Mouse (Mus musculus) thymus, adult 2 months (tissue): Measurements from ENCODE around the gene Fbxl15. TPM values are rescaled to one million over a fixed set of nuclear protein-coding genes. Genes with fewer than 3 reads are reported as not detected.

Source experiments
- DNase-seq: peaks from one replicate; pipeline ENCODE4 v3.0.0; 2021
- H3K27ac ChIP-seq: fragments of 200-500 bp; 2 replicates; pipeline ENCODE4 v1.5.1; 2012; ENCODE audit warnings: low read length, control low read depth; ENCODE audit not compliant: control insufficient read depth, insufficient read depth
- H3K27me3 ChIP-seq: fragments of 200-500 bp; 2 replicates; pipeline ENCODE4 v1.6.1; 2012; ENCODE audit warnings: mild to moderate bottlenecking, low read length, moderate library complexity, mixed read lengths; ENCODE audit not compliant: control insufficient read depth, insufficient read depth
- H3K36me3 ChIP-seq: fragments of 200-500 bp; 2 replicates; pipeline ENCODE4 v1.6.1; 2012; ENCODE audit warnings: mild to moderate bottlenecking, low read length, moderate library complexity; ENCODE audit not compliant: control insufficient read depth, insufficient read depth
- H3K4me1 ChIP-seq: fragments of 200-500 bp; replicated peaks from 2 replicates; pipeline ENCODE4 v1.6.1; 2012; ENCODE audit warnings: low read length; ENCODE audit not compliant: control insufficient read depth, insufficient read depth
- H3K4me3 ChIP-seq: fragments of 200-500 bp; 2 replicates; pipeline ENCODE4 v1.5.1; 2012; ENCODE audit warnings: mild to moderate bottlenecking, low read length, control low read depth, moderate library complexity; ENCODE audit not compliant: control insufficient read depth, insufficient read depth
- CTCF ChIP-seq: fragments of 200-500 bp; IDR thresholded peaks from 2 replicates; pipeline ENCODE4 v1.5.1; 2012; ENCODE audit warnings: mild to moderate bottlenecking, control low read depth, low read length, moderate library complexity, borderline replicate concordance; ENCODE audit not compliant: control insufficient read depth, poor library complexity, insufficient read depth; ENCODE audit errors: extremely low read depth
- POLR2A ChIP-seq: fragments of 200-500 bp; IDR thresholded peaks from 2 replicates; pipeline ENCODE4 v1.6.1; 2012; ENCODE audit warnings: mild to moderate bottlenecking, low read length, control low read depth, moderate library complexity; ENCODE audit not compliant: control insufficient read depth, poor library complexity, insufficient read depth; ENCODE audit errors: extremely low read depth
- WGBS: fragments of 180-500 bp; shearing (Covaris S2); methylation state at CpG from one replicate; pipeline ENCODE4 v1.1.7; 2018; 5-methylcytosine and 5-hydroxymethylcytosine counted together
- polyA plus RNA-seq: library from polyadenylated mRNA; depleted of rRNA; stranded (reverse); fragments of >200 nt; gene quantifications from 2 replicates; pipeline ENCODE4 v1.2.3, GENCODE M21; 2012

Fbxl15 gene
- polyA plus RNA-seq, 1 experiment, result 15.2 TPM

GRCm38 (mm10) chr19:46308303-46308702, 19.7 kb upstream of the Fbxl15 start:
- 88% methylated on average over 16 of the region's 16 CpGs for WGBS
- H3K4me1 ChIP-seq, result peaks cover 17% of the 10 kb centered on the region
- H3K27ac ChIP-seq, result no peak overlapping the region
- H3K27me3 ChIP-seq, result no peaks in the 10 kb centered on the region
- DNase-seq, result no peak
- TF ChIP-seq CTCF, result no peak
- TF ChIP-seq POLR2A, result no peak
- peaks cover 17% of the 10 kb centered on the region; the same call in 1 of the 2 replicates for H3K36me3 ChIP-seq
- no peak overlapping the region for H3K4me3 ChIP-seq

- DNase-seq, result peak; percentile 88
- 7% methylated on average over 47 of the region's 47 CpGs for WGBS
- Histone ChIP-seq H3K4me3 (peak overlapping the region; percentile 39), H3K27me3 (no peaks in the 10 kb centered on the region), H3K27ac (no peak overlapping the region), H3K36me3 (peaks cover 17% of the 10 kb centered on the region; the same call in 1 of the 2 replicates), H3K4me1 (peaks cover 13% of the 10 kb centered on the region)
- TF ChIP-seq CTCF, result peak; percentile 98
- no peak for TF ChIP-seq POLR2A
These were observed 19.1 kb upstream of the Fbxl15 start for GRCm38 (mm10) chr19:46308706-46309435.

GRCm38 (mm10) chr19:46309651-46310305, 18.2 kb upstream of the Fbxl15 start:
- no peak for TF ChIP-seq POLR2A
- no peak for TF ChIP-seq CTCF
- H3K27me3 ChIP-seq, result no peaks in the 10 kb centered on the region; the same call in 1 of the 2 replicates
- peaks cover 12% of the 10 kb centered on the region for H3K4me1 ChIP-seq
- peaks cover 17% of the 10 kb centered on the region; the same call in 1 of the 2 replicates for H3K36me3 ChIP-seq
- 92% methylated on average over 21 of the region's 21 CpGs for WGBS
- H3K4me3 ChIP-seq, result no peak overlapping the region
- DNase-seq, result no peak
- H3K27ac ChIP-seq, result no peak overlapping the region

- Histone ChIP-seq H3K4me3 (no peak overlapping the region), H3K4me1 (peaks cover 12% of the 10 kb centered on the region), H3K36me3 (peaks cover 17% of the 10 kb centered on the region; the same call in 1 of the 2 replicates), H3K27me3 (no peaks in the 10 kb centered on the region; the same call in 1 of the 2 replicates), H3K27ac (no peak overlapping the region)
- TF ChIP-seq POLR2A (no peak), CTCF (no peak)
- 95% methylated on average over 12 of the region's 12 CpGs for WGBS
- DNase-seq, result no peak
These were observed 17.6 kb upstream of the Fbxl15 start for GRCm38 (mm10) chr19:46310312-46310865.

GRCm38 (mm10) chr19:46311341-46311740, 16.6 kb upstream of the Fbxl15 start:
- peaks cover 17% of the 10 kb centered on the region; the same call in 1 of the 2 replicates for H3K36me3 ChIP-seq
- H3K4me1 ChIP-seq, result peaks cover 6% of the 10 kb centered on the region
- peaks cover 2% of the 10 kb centered on the region; the same call in 1 of the 2 replicates for H3K27me3 ChIP-seq
- WGBS, result 98% methylated on average over 9 of the region's 9 CpGs
- TF ChIP-seq POLR2A (no peak), CTCF (no peak)
- peak; percentile 0 for DNase-seq
- H3K4me3 ChIP-seq, result no peak overlapping the region
- H3K27ac ChIP-seq, result no peak overlapping the region

- Histone ChIP-seq H3K4me1 (peaks cover 9% of the 10 kb centered on the region), H3K4me3 (no peak overlapping the region), H3K27ac (no peak overlapping the region), H3K36me3 (peaks cover 17% of the 10 kb centered on the region; the same call in 1 of the 2 replicates), H3K27me3 (peaks cover 12% of the 10 kb centered on the region; the same call in 1 of the 2 replicates)
- DNase-seq, result peak; percentile 1
- no peak for TF ChIP-seq CTCF
- no peak for TF ChIP-seq POLR2A
- WGBS, result 95% methylated on average over 21 of the region's 21 CpGs
These were observed 15.4 kb upstream of the Fbxl15 start for GRCm38 (mm10) chr19:46312566-46312965.
